Mouse (Mus musculus): ENCODE data around the gene Epm2a.

GRCm38 (mm10) chr10:11420071-11420470, 76.9 kb downstream of the Epm2a start:
- no peak for TF ChIP-seq CTCF (IDR thresholded peaks at IDR 0.05; ENCODE audit: low read depth, low read length)
- no peak for TF ChIP-seq POLR2A (IDR thresholded peaks at IDR 0.05; ENCODE audit: borderline replicate concordance, low read depth, low read length)

Measured in bone marrow macrophage, adult 2 months (primary cell).